Mouse (Mus musculus) kidney, postnatal 25 days (tissue): ENCODE measurements at regions not wholly inside any gene's neighbourhood (a gene's known extent, or its start where the extent isn't known, plus 50 kb on each side); places are given as distances from the start of the nearest gene placed in this dataset.
"Not testable (repeated sequence)": the region's sequence is repeated elsewhere in the genome, so short reads cannot be mapped to it uniquely, and the experiment has no call there.

Experiments used
- DNase-seq, 2 experiments: peaks; one replicate each; pipeline ENCODE4 v3.0.0; 2021; ENCODE audit warnings: mixed read lengths in 2 of 2

GRCm38 (mm10) chr9:9342456-9343185, 103.7 kb upstream of the Arhgap42 start:
- no peak for DNase-seq

DNA sequence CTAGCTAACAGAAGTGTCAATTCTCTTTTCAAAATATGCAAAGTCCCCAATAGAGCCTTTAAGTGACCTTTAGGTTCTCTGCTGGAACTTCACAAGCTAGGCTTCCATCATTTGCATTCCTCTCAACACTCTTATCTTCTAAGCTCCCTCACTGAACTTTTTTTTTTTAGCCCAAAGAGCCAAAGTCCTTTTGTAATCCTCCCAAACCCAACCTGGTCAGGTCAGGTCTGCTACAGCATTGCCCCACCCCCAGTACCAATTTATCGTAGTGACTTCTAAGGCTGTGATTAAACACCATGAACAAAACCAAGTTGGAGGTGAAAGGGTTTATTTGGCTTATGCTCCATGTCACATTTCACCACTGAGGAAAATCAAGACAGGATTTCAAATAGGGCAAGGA, 79.7 kb upstream of the Arhgap42 start:
- DNase-seq: no peak

DNA sequence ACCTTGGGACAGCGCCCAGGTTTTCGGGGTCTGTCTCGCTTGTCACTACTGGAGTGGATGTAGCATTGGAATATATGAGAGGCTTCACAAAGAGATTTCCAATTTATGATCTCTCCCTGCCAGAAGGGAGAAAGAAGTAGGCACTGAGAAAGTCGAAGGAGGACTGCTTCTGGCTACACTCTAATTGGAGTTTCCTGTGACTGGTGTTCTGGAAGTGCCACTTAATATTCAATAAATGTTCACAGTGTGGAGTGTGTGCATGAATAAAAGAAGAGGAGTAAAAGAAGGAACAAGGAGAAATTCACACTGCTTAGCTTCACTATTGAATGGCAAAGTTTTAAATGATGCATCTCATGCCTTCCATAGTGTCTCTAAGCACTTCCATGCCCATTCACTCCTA, 77.1 kb upstream of the Arhgap42 start:
- DNase-seq: no peak

GRCm38 (mm10) chr9:9312274-9312673, 73.4 kb upstream of the Arhgap42 start:
- no peak for DNase-seq

GRCm38 (mm10) chr9:9311627-9312265, 72.8 kb upstream of the Arhgap42 start:
- no peak for DNase-seq

- DNase-seq: not testable (repeated sequence)
Observed at GRCm38 (mm10) chr9:9311040-9311583, 72.2 kb upstream of the Arhgap42 start.

DNA sequence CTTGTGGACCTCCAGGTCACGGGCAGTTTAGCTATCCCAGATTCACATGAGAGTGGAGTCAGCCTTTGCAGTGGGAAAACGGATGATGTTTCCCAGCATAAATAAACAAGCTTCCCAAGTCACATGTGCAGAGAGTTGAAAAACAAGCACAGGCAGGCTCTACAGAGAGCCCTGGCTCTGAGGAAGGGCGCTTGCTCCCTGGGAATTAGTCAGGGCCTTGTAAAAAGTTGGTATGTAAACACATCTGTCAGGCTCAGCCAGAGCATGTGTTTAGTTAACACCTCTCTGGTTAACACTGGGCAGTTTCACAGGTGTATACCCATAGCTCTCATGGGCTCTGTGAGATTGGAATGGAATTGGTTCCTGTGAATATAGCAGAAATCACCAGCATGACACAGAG, 51.9 kb upstream of the Arhgap42 start:
- DNase-seq: no peak

DNA sequence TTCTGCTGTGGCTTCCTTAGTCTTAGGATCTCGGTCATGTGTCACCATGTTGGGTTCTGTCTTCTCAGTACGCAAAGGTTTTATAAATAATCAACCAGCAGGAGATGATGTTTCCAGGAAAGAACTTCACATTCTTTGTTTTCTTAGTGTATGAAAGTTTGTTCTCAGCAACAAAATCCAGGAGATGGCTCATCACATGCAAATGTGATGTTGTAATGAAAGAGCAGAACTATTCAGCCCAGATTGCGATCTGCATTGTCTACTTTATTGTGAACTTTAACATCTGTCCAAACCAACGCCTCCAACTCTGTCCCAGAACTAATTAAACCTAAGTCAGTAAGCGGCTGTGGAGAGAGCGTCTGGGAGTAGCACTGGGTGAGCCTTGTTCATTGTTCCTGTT, 50.7 kb upstream of the Arhgap42 start:
- DNase-seq: no peak
